Mouse (Mus musculus) embryonic fibroblast, embryonic 13.5 days (primary cell): ENCODE data around the gene Rbbp8nl.

Experiments used
- CTCF ChIP-seq: IDR thresholded peaks from 2 replicates; pipeline ENCODE4 v1.5.1; 2011; ENCODE audit warnings: mild to moderate bottlenecking, control low read depth, low read length, moderate library complexity, borderline replicate concordance; ENCODE audit not compliant: insufficient read depth
- POLR2A ChIP-seq: IDR thresholded peaks from 2 replicates; pipeline ENCODE4 v1.6.1; 2011; ENCODE audit warnings: low read depth, mild to moderate bottlenecking, control low read depth, low read length, moderate library complexity

GRCm38 (mm10) chr2:180329466-180329865 lies 39.8 kb upstream of the Rbbp8nl start:
- no peak for TF ChIP-seq CTCF
- no peak for TF ChIP-seq POLR2A
